Mouse (Mus musculus): Measurements from ENCODE around the gene Mdm2. TPM values are rescaled to one million over a fixed set of nuclear protein-coding genes. Genes with fewer than 3 reads are reported as not detected.
"Not testable (repeated sequence)": the region's sequence is repeated elsewhere in the genome, so short reads cannot be mapped to it uniquely, and the experiment has no call there.

The Mdm2 gene
- polyA plus RNA-seq, 1 experiment: not detected

DNA sequence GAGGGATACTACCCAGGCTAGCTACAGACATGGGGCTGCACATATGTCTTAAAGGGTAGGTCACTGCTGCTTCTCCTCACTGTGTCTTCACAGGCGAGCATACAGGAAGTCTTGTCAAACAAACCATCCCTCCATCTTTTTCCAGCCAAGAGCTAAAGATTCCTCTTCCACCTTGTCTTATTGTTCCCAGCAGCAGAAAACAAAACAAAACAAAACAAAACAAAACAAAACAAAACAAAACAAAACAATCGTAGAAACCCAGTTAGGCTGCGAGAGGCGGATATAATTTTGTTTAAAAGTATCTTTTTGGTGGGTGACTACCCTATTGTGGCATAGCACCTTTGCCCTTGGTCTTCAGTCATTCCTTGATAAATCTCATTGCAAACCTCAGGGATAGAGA lies 32.1 kb upstream of the Mdm2 start:
- H3K4me1 ChIP-seq (ENCODE audit: control insufficient read depth, insufficient read depth, low read length): peaks cover 6% of the 10 kb centered on the region
- TF ChIP-seq CTCF (IDR thresholded peaks at IDR 0.05; ENCODE audit: insufficient read depth, low read depth, low read length) (no peak), POLR2A (IDR thresholded peaks at IDR 0.05; ENCODE audit: insufficient read depth, low read depth, low read length) (no peak)
- H3K4me3 ChIP-seq (ENCODE audit: insufficient read depth, low read depth, low read length): no peak overlapping the region
- H3K27ac ChIP-seq (ENCODE audit: insufficient read depth, low read depth, low read length): no peak overlapping the region
- WGBS: 95% methylated on average over 4 of the region's 4 CpGs

DNA sequence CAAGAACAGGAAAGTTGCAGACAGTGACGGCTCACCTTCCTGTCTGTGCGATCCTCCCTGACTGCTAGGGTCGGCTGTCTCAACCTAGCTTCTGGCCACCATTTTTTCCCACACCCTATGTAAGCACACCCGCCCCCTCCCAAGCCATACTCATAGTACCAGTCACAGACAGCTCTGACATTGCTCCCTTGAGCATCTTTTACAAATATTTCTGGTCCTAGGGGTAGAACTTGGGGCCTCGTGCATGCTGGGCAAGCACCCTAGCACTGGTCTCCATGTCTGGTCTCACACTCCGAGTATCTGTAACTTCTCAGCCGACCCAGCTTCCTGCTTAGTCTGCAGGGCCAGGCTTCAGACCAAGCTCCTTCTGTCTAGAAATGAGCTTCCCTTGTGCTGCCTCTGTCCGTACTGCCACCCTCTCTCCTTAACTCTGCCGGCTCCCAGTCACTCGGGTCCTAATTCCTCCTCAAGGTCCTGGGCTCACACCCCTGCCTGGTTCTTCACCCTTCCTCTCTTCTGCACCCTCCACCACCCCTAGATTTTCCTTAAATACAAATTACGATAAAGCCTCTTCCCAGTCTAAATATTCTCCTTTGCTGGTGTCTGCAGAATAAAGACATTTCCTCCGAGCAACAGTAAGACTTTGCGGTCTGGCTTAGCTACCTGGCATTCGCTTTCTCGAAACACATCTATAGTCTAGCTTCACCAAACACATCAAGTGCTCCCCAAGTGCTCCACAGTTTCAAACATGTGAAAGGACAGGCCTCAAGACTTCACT lies 31.3 kb upstream of the Mdm2 start:
- WGBS: 83% methylated on average over 15 of the region's 15 CpGs
- H3K4me1 ChIP-seq (ENCODE audit: control insufficient read depth, insufficient read depth, low read length): peaks cover 6% of the 10 kb centered on the region
- no peak overlapping the region for H3K4me3 ChIP-seq (ENCODE audit: insufficient read depth, low read depth, low read length)
- H3K27ac ChIP-seq (ENCODE audit: insufficient read depth, low read depth, low read length): no peak overlapping the region
- TF ChIP-seq POLR2A (IDR thresholded peaks at IDR 0.05; ENCODE audit: insufficient read depth, low read depth, low read length) (no peak), CTCF (IDR thresholded peaks at IDR 0.05; ENCODE audit: insufficient read depth, low read depth, low read length) (no peak)

DNA sequence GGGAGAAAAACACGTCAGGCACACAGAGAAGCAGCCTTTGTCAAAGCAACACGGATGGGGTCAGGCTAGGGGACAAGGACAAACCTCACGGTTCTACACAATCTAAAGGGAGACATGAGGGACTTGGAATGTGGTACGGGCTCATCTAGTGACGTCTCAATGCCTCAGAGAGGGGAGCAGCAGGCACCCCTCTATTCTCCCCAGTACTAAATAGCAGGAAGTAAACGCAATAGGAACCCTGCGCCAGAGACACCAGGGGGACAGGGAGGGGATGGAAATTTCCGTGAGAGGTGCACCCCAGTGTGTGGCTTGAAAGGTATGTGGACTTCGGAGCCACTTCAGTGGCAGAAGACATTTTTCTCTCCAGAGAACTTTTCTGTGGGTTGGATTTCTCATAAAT lies 30.4 kb upstream of the Mdm2 start:
- no peak overlapping the region for H3K27ac ChIP-seq (ENCODE audit: insufficient read depth, low read depth, low read length)
- 88% methylated on average over 9 of the region's 9 CpGs for WGBS
- TF ChIP-seq CTCF (IDR thresholded peaks at IDR 0.05; ENCODE audit: insufficient read depth, low read depth, low read length): no peak
- no peak for TF ChIP-seq POLR2A (IDR thresholded peaks at IDR 0.05; ENCODE audit: insufficient read depth, low read depth, low read length)

DNA sequence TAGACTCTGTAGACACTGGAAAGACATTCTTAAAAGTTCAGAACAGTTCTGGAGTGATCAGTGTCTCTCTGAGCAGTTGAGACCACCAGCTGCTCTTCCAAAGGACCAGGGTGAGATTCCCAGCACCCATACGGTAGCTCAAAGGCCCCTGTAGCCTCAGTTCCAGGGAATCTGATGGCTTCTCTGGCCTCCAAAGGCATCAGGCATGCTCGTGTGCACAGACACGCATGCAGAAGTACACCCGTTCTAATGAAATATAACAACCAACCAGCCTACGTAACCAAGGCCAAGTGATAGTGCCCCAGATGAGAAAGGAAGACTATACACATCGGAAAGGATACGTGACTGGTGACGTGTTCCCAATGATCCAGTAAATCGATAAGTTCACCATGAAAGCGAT lies 29.6 kb upstream of the Mdm2 start:
- Histone ChIP-seq H3K4me1 (ENCODE audit: control insufficient read depth, insufficient read depth, low read length) (peaks cover 6% of the 10 kb centered on the region), H3K4me3 (ENCODE audit: insufficient read depth, low read depth, low read length) (no peak overlapping the region), H3K27ac (ENCODE audit: insufficient read depth, low read depth, low read length) (no peak overlapping the region)
- WGBS: over 99% methylated on average over 10 of the region's 10 CpGs
- TF ChIP-seq CTCF (IDR thresholded peaks at IDR 0.05; ENCODE audit: insufficient read depth, low read depth, low read length) (no peak), POLR2A (IDR thresholded peaks at IDR 0.05; ENCODE audit: insufficient read depth, low read depth, low read length) (no peak)

More for the DNA sequence above, 30.4 kb upstream of the Mdm2 start:
- H3K4me3 ChIP-seq (ENCODE audit: insufficient read depth, low read depth, low read length): no peak overlapping the region
- H3K4me1 ChIP-seq (ENCODE audit: control insufficient read depth, insufficient read depth, low read length): peaks cover 6% of the 10 kb centered on the region

DNA sequence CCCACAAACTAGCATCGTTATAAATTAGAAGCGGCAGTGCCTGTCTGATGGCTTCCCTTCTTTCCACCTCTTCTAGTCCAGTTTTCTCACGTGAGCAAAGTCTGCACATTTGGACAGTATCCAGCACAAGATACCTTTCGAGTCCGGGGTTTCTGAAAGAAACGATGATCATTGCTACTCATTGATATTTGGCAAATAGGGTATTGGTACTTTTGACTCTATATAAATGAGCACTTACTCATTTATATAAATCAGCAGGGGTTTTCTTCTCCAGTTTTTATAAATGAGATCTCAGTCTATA lies 29.0 kb upstream of the Mdm2 start:
- no peak for TF ChIP-seq POLR2A (IDR thresholded peaks at IDR 0.05; ENCODE audit: insufficient read depth, low read depth, low read length)
- no peak for TF ChIP-seq CTCF (IDR thresholded peaks at IDR 0.05; ENCODE audit: insufficient read depth, low read depth, low read length)
- H3K4me1 ChIP-seq (ENCODE audit: control insufficient read depth, insufficient read depth, low read length): peaks cover 6% of the 10 kb centered on the region
- H3K27ac ChIP-seq (ENCODE audit: insufficient read depth, low read depth, low read length): no peak overlapping the region
- WGBS: 92% methylated on average over 6 of the region's 6 CpGs
- no peak overlapping the region for H3K4me3 ChIP-seq (ENCODE audit: insufficient read depth, low read depth, low read length)

DNA sequence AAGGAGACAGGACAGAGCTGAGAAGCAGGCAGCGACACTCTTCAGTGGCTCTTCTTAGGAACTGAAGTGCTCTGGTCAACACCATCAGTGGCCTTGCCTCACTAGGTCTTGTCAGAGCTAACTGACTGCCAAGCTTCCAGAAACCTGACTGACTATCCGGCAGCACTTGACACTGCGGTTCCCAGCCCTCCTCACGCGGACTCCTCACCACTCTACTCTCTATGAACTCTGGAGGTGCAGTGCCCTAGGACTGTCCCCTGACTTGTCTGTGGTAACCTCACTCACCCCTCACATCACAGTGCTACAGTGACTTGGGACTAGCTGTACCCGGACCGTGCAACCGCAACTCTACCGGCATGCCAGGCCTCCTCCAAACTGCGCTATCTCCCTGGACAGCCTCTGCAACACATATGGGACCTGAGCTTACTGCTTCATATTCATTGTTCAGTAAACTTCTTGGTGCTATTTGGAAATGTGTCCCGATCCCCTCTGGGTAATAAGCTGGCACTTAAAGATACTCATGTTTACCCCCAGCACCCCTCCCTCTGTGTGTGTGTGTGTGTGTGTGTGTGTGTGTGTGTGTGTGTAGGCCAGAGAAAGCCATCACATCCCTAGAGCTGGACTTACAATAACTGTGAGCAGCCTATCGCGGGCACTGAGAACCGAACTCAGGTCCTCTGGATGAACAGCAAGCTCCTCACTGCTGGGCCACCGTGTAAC lies 28.5 kb upstream of the Mdm2 start:
- TF ChIP-seq POLR2A (IDR thresholded peaks at IDR 0.05; ENCODE audit: insufficient read depth, low read depth, low read length): no peak
- TF ChIP-seq CTCF (IDR thresholded peaks at IDR 0.05; ENCODE audit: insufficient read depth, low read depth, low read length): no peak
- peaks cover 4% of the 10 kb centered on the region for H3K4me1 ChIP-seq (ENCODE audit: control insufficient read depth, insufficient read depth, low read length)
- no peak overlapping the region for H3K27ac ChIP-seq (ENCODE audit: insufficient read depth, low read depth, low read length)
- H3K4me3 ChIP-seq (ENCODE audit: insufficient read depth, low read depth, low read length): no peak overlapping the region
- WGBS: 96% methylated on average over 15 of the region's 15 CpGs

DNA sequence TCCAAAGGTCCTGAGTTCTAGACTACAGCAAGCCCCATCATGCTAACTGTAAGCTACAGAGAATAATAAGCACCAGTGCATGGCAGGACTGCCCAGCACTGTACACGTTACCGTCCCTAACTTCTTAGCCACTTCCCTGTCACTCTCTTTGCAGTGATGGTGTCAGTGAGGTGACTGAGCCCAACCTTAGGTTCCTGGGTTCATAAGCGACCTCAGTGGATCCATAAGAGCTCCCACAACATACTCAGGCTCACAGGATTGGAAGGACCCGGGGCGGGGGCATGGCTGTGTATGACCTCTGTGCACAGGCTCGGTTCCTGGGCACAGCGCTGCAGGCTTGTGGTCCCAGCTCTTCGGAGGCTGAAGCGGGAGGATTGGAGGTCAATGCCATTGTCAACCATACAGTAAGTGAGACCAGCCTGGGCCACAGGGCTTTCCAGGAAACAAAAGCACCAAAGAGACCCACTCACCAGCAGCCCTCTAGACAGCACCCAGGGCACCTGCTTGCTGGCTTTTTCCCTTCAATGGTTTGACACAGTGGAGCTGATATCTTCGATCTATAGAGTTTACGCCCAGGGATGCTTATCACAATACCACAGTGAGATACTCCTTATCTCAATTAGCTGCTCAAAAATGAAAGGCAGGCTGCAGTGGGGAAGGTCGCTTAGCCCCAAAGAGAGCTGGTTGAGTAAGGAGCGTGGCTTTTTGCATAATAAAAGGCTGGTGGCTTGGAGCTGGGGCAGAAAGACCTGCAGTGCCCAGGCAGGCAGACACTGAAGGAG lies 27.8 kb upstream of the Mdm2 start:
- 88% methylated on average over 13 of the region's 13 CpGs for WGBS
- Histone ChIP-seq H3K27ac (ENCODE audit: insufficient read depth, low read depth, low read length) (no peak overlapping the region), H3K4me1 (ENCODE audit: control insufficient read depth, insufficient read depth, low read length) (no peaks in the 10 kb centered on the region), H3K4me3 (ENCODE audit: insufficient read depth, low read depth, low read length) (no peak overlapping the region)
- no peak for TF ChIP-seq POLR2A (IDR thresholded peaks at IDR 0.05; ENCODE audit: insufficient read depth, low read depth, low read length)
- no peak for TF ChIP-seq CTCF (IDR thresholded peaks at IDR 0.05; ENCODE audit: insufficient read depth, low read depth, low read length)

DNA sequence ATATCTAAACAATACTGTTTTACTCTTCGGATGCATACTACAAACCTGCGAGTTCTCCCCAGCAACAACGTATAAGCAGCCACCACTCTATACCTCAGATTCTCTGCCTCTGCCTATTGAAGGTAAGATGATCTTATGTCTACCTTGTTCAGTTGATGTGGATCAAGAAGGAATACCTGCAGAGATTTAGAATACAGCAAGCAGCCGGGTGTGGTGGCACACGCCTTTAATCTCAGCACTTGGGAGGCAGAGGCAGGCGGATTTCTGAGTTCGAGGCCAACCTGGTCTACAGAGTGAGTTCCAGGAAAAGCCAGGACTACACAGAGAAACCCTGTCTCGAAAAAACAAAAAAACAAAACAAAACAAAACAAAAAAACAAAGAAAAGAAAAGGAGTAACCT lies 26.9 kb upstream of the Mdm2 start:
- H3K27ac ChIP-seq (ENCODE audit: insufficient read depth, low read depth, low read length); H3K4me1 ChIP-seq (ENCODE audit: control insufficient read depth, insufficient read depth, low read length); H3K4me3 ChIP-seq (ENCODE audit: insufficient read depth, low read depth, low read length): not testable (repeated sequence)
- 94% methylated on average over 8 of the region's 8 CpGs for whole genome bisulfite sequencing

DNA sequence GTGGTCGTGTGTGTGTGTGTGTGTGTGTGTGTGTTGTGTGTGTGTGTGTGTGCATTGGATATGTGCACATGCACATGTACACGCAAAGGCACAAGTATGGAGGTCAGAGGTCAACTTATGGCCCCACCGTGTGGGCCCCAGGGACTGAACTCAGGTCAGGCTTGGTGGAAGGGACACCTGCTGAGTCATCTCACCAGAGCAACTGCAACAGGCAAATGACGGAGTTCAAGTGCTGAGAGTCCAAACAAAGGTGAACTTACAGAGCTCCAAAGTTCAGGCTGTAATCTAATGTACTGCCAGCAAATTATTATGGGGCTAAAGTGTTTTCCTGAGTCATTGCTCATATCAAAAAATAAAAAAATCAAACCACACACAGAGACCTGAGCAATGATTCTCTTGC lies 26.5 kb upstream of the Mdm2 start:
- H3K4me3 ChIP-seq (ENCODE audit: insufficient read depth, low read depth, low read length): no peak overlapping the region
- TF ChIP-seq POLR2A (IDR thresholded peaks at IDR 0.05; ENCODE audit: insufficient read depth, low read depth, low read length) (no peak), CTCF (IDR thresholded peaks at IDR 0.05; ENCODE audit: insufficient read depth, low read depth, low read length) (no peak)
- WGBS: 85% methylated on average over 4 of the region's 4 CpGs
- H3K4me1 ChIP-seq (ENCODE audit: control insufficient read depth, insufficient read depth, low read length): no peaks in the 10 kb centered on the region
- no peak overlapping the region for H3K27ac ChIP-seq (ENCODE audit: insufficient read depth, low read depth, low read length)

Data from olfactory bulb, adult 2 months (tissue).